Mouse (Mus musculus): ENCODE measurements around the gene Sgcg.

Sgcg gene

DNA sequence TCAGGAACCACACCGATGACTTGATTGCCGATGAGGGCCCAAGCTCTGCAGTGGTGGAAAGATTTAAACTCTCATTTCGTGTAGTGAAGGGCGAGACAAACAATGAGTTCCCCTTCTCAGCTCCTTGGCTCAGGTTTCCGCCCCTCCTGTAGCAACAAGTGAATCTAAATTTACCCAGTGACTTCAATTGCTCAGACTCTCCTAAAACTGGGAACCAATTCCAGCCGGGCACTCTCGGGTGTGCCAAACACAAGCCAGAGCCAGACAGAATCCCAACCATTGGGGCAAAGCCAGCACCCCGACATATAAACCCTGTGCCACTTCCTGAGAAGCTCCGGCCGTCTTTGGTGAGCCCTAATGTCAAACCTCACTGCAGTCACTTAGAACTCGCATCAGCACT lies at the start of gene Sgcg:
Sgcg (minus strand) TSS at position 139 of the 400 bp plus-strand sequence.
- DNase-seq, result no peak

DNA sequence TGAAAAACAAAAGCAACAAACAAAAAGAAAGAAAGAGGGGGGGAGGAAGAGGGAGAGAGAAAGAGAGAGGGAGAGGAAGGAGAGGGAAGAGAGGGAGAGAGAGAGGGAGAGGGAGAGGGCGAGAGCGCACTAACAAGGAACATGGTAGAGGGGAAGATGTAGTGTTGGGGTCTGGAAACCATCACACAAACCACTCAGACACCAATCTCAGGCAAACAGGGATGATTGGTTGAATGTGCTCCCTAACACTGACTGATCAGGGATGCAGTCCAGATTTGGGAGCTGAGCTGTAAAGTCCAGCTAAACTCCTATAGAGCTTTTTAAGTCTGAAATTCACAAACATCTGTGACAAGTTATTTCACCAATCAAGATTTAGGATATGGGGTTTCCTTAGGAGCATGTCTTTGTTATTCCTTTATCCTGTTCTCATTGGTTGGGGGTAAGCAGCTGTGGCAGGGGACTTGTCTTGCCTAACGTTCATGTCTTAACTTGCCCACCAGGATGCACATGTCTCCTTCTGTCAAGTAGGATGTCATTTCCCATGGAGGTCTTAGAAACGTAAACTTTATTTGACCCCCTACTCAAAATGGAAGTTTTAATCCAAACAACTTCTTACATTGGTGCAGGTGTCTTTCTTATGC lies 45.8 kb upstream of the Sgcg start:
- DNase-seq, result no peak

DNA sequence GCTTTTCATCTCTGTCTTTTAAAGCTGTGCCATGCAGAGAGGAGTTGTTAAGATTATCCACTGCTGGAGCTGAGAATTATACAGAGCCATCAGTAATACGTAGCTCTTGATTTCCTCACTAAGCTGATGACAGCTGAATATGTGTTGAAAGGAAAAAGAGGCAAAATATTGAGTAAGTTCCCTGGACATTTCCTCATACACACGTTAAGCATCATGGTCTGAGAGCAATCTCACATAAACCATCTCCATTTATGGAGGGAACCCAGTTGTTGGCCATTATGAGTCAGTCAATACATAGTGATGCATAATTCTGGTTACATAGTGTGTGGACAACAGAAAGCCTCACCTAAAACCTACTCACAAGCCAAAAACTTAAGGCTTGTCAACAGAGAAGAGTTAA lies 44.1 kb upstream of the Sgcg start:
- no peak for DNase-seq

DNA sequence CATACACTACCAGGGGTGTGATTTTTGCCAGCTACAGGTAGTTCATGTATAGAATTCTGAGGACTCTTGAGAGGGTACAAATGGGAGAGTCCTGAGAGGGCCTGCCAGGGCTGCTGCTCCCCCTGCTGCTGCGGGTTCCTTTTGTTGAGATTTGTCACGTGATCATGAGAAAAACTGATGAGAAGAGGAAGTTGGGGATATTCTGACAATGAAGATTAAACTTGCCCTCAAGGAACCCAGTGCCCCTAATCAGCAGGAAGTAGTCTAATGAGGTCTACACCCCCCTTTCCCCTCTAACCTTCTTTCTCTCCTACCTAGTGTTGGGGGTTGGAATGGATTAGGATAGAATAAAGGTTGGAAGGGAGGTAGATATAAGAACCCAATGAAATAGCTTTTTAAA lies 43.0 kb upstream of the Sgcg start:
- no peak for DNase-seq

DNA sequence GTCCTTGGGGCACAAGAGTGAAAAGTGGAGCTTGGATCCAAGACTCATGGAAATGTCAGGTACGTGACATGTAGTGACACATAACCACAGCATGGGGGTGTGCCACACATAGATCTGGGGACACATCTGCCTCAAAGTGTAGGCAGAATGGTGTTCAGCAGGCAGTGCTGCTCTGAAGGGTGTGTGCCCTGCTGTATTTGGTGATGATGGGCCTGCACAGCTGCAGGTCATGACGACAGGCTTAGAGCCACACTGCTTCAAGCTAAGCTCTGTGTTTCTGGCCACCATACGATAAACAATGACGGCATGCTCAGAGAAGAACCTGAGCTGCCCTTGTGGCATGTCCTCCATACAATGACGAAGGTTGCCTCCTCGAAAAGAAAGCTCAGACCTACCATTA lies 41.5 kb upstream of the Sgcg start:
- DNase-seq, result no peak

DNA sequence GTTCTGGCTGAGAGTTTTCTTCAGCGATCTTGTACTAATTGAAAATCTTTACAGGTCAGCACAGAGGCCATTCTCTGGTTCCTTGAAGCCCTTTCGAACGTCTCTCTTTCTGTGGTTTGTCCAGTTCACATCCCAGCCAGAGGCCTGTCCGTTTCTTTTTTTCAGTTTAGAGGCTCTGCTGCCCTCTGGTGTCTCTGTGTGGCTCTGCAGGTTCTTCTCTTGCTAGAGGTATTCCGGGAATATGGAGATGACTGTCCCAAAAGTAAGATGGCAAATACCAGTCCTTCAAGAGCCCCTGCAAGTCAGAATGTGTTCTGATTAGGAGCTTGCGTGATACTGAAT lies 36.4 kb upstream of the Sgcg start:
- DNase-seq, result peak; percentile 73

DNA sequence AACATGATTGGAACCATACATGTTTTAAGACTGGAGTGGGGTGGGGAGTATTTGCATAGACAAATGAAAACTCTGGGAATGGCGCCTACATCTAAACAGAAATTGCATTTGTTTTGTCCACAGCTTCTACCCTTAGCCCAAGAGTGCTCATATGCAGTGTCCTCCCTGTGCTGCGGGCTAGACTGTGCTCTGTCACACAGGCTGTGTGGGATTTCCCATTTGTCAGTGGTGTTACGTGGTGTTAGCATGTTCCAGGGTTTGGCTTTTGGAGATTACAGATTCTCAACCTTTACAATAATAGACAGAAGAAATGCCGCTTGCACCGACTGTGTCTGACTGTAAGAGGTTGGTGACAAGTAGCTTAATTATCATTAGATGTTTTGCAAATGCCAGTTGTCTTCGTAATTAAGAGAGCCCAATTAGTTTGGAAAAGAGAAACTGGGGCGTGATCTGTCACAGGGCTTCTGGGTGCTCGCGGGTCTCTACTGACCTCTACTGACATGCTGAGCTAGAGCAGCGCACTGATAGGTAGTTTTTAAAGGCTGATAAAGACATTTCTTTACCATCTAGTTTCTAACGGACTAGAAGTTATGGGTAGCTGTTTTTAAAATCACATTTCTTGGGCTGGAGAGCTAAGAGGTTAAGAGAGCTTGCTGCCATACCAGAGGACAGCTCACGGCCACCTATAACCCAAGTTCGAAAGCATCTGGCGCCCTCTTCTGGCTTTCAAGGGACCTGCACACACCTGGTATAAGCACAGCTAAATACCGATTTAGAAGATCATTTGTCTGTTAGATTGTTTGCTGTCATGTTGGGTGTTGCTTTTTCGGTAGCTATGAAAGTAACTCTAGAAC lies 35.8 kb upstream of the Sgcg start:
- peak; percentile 73 for DNase-seq

DNA sequence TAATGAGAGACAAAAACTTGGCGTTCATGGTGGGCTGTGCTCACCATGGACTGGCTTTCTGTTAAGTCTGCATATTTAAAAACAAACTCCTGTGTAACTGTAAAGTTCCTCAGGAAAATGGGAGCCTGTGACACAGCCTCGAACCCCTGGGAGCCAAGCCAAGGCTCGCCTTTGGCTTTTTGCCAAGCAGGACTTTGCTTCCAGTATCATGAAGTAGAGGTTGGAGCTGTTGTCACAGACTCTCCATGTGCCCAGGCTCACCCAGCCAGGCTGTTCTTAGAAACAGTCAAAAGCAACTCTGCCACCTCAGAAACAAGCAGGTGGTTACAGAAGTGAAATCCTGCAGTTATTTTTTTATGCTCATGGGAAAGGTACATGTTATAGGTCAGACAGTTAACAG lies 32.4 kb upstream of the Sgcg start:
- peak; percentile 52 for DNase-seq

DNA sequence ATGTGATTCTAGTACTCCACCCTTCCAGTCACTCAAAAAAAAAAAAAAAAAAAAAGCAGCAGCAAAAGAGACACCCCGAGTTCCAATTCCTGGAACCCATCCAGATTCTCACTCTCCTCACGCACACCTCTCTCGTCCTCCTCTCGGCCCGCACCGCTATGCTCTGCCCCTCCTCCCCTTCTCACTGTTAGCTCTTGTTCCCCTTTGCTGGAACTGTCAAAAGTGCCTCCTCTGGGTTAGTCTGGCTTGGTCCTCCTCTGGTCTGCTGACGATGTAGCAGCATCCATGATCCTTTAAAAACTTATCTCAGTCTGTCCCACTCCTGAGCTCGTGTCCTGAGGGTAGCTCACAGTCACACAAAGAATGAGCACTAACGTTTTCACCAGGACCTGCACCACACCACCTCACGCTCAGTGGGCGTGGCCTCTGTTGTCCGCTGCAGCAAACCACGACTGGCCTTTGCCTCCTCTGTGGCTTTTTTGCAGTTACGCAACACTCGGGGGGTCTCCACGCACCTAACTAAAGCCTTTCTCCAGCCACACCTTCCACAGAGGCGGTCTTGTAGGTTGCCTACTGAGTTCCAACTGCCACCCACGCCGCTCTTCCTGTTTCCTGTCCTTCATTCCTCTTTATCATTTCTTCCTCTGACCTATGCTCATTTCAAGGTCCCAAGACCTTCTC lies 30.5 kb upstream of the Sgcg start:
- DNase-seq, result no peak

DNA sequence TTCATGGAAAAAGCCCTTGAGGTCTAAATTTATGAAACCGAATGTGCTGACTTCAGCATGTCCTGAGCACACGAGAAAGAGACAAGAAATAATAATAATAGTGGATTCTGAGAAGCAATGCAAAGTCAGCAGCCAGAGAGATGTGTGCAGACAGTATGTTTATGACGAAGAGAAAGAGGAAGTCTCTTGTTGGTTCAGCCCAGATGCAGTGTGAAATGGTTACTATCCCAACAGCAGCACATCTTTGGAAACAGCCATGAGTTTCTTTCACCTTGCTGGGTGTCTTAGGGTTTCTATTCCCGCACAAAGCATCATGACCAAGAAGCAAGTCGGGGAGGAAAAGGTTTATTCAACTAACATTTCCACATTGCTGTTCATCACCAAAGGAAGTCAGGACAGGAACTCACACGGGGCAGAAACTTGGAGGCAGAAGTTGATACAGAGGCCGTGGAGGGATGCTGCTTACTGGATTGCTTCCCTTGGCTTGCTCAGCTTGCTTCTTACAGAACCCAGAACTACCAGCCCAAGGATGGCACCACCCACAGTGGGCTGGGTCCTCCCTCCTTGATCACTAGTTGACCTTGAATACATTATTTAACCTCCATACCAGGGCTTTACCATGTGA lies 20.5 kb upstream of the Sgcg start:
- no peak for DNase-seq

DNA sequence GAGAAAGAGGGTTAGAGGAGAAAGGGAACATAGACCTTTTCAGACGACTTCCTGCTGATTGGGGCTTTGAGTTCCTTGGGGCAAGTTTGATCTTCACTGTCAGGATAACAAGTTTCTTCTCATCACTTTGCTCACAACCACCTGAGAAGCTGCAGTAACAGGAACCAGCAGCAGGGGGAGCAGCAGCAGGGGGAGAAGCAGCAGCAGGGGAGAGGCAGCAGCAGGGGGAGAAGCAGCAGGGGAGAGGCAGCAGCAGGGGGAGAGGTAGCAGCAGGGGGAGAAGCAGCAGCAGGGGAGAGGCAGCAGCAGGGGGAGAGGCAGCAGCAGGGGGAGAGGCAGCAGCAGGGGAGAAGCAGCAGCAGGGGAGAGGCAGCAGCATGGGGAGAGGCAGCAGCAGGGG lies 19.0 kb upstream of the Sgcg start:
- DNase-seq, result peak; percentile 72

DNA sequence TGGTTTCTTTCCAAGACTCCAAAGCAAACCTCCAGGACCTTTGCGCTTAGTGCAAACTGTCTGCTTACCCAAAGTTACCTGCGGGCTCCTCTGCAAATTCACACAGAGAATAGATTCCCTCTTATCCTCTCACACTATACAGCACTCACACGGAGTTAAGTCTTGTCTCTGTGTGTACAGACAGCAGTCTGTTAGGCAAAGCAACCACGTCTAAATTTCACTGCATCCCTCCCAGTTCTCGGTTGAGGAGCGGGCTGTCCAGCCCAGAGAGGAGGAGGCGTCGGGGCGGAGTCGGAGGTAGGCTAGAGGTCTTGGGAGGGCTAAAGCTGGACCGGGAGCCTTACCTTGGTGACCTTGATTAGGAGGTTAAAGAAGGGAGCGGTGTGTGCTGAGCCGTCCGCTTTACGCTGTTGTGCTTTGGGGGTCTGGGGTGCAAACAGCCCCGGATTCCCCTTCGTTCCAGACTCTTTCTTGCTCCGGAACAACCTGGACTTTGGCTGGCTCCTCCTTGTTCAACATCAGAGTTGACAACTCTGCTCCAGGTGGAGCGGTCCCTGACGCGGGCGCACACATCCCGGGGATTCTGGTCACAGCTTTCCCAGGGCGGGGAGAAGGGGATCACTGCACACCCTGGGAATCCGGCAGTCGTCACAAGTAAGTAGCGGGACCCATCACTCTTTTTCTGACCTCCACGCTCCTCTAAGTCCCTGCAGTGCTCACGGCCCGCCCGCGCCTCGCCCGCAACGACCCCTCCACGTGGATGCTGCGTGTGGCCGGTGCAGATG lies 16.3 kb upstream of the Sgcg start:
- no peak for DNase-seq

DNA sequence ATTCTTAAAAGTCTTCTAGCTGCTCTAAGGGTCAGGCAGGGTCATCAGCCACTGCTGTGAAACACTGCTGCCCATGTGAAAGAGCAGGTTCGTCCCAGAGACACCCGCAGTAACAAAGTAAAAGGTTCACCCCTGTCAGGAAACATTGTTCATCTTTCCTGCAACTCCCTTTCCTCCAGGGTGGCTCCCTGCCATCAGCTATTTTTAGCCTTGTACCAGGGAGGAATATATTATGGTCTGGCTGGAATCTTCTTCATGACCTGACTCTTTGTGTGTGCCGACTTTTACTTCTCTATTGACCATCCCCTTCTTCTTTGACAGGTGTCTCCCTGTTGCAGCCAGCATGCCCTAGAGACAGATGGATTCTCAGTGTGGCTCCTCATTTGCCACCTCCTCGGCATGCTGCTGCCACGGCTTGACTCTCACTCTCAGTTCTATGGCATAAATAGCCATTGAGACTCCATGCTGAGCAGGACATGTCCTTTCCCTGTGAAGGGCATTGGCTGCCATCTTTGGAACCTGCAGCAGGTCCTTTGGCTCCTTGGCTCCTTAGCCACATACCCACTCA lies 9.7 kb upstream of the Sgcg start:
- DNase-seq, result no peak

DNA sequence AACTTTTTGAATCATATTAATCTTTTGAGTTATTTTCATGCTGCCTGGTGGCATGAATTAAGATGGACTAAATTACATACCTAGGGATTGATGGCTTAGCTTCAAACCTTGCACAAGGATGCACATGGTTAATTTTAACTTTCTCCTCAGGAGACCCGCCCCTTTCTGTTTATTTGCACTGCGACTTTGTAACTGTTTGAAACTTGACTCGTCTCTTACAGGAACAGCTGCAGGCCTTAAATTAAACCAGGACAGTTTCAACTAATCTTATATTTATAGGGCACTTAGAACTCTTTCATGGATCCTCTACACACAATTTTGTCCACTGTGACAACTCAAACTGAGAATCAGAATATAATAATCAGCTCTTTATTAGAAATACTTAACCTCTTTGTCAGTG lies 794 bp upstream of the Sgcg start:
- no peak for DNase-seq

DNA sequence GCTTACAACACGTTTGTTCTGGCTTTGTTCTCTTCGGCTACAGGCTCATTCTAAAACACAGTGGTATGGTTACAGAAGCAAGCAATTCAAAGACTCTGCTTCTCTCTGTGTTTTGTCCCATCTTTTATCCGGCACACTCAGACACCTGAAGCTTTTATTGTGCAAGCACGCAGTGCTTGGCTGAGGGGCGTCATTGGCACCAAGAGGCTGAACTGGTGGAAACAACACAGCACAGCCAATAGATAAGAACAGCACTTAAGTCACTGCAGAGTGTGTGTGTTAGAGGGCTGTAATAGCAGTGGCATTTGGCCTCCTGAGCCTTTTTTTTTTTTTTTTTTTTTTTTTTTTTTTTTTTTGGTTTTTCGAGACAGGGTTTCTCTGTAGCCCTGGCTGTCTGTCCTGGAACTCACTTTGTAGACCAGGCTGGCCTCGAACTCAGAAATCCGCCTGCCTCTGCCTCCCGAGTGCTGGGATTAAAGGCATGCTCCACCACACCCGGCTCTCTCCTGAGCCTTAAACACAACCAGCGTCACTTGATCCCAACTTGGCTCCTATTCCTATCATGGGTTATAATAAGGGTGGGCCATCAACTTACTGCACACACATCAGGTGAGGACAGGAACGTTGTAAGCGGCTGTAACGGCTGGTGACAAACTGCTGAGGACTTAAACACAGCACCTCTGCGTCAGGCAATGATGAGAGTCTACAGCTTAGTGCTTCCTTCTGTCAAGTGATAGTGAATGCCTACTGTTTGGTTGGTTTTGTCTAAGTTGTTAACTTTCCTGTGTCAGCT lies 5.5 kb downstream of the Sgcg start:
- no peak for DNase-seq

DNA sequence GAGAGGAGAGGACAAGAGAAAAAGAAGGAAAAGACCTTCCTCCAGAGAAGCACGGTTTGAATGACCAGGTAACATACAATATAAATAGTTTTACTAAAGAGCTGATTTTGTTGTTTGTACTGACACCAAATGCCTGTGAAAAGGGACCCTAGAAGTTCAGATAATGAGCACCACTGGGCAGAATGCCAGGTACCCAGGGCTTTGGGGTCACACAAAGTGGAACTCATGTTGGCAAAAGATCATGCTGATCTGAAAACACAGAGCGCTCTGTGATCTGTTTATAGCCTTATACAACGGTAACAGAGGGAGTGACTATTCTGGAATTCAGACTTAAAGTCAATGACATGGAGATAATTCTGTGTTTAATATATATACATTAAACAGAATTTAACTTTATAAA lies 11.8 kb downstream of the Sgcg start:
- DNase-seq, result no peak

DNA sequence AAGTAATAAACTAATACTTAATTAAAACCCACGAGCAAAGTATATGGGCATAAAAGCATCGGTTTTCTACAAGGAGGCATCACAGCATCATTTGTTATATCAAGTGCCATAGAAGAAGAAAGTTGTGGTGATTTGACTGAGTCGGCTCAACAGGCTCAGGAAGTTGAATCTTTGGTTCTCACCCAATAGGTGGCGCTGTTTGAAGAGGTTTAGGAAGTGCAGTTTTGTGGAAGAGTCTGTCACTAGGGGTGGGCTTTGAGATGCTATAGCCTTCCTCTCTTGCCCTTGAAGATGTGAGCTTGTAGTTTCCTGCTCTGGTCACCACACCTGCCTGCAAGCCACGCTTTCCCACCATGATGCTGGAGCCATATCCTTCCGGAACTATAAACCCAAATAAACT lies 15.7 kb downstream of the Sgcg start:
- DNase-seq, result peak; percentile 16

DNA sequence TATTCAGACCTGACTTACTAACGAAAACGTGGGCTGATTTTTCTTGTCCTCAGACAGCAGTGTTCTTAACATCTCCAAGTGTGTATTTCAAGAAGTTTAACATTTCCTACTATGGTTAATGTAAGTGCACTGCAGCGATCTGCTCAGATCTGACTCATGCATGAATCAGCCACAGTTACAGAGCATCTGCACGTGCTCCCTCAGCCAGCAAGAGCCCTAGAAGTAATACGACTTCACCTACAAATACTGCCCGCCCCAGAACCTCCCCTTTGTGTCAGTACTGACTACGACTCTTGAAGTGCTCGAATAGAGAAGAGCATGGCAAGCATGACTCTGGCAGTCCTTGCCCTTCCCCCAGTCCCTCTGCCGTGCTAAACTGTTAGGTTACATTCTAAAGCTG lies 19.5 kb downstream of the Sgcg start:
- DNase-seq, result no peak

DNA sequence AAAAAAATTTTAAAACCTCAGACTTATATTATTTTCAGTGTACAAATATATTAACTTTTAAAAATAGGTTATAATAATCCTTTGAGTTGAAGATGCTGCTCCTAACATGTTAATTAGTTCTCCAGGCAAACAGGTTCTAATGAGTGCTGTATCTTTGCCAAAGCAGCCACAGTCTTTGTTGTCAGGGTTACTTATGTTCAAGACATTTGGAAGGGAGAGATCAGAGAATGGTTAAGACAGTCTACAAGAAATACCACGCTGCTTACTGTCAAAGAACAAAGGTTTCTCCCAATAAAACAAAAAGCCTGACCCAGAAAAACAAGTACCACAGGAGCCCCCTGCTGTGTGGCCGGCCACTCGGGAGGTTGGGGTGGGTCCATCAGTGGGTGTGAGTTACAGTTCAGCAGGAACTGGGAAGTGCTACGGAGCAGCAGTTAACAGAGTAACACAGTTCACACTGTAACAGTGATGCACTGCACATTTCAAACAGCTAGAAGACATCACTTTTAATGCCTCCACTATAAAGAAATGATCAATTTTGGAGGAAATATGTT lies 21.1 kb downstream of the Sgcg start:
- no peak for DNase-seq

DNA sequence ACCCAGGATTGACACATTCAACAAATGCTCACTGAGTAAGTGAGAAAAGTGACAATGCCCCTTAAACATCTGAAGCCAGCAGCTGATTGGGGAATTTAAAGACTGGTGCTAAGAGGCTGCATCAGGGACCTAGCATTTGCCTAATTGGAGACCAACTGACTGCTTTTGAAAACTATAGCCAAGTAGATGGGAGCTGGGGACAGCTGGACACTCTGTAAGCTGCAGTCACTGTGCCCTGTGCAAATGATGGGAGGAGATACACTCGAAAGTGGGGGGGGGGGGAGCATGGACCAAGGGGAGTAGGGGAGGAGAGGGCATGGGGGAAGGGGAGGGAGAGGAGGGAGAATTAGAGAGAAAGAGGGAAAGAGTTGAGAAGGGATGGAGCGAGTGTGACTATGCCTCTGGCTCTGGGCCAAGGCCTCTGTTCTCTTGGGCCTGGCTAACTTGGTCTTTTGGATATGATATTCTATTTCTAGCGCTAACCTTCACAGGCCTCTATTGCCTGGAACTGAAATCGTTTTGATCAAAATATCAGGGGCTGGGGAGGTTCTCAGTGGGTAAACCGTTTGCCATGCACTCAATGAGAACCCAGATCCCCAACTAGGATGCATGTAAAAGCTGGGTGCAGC lies 22.3 kb downstream of the Sgcg start:
- DNase-seq, result peak; percentile 28
